Mouse (Mus musculus): Measurements from ENCODE around the gene Thsd4.

Gene Thsd4

GRCm38 (mm10) chr9:60456651-60457050 lies 65.2 kb downstream of the Thsd4 start:
- no peak for DNase-seq (ENCODE audit: low read depth, low spot score)

- no peak for DNase-seq (ENCODE audit: low read depth, low spot score)
Observed at GRCm38 (mm10) chr9:60454406-60455076, 67.3 kb downstream of the Thsd4 start.

GRCm38 (mm10) chr9:60449498-60449897 lies 72.3 kb downstream of the Thsd4 start:
- DNase-seq (ENCODE audit: low read depth, low spot score) = no peak

GRCm38 (mm10) chr9:60445821-60446220 lies 76.0 kb downstream of the Thsd4 start:
- DNase-seq (ENCODE audit: low read depth, low spot score) = no peak

GRCm38 (mm10) chr9:60441274-60441902 lies 80.5 kb downstream of the Thsd4 start:
- no peak for DNase-seq (ENCODE audit: low read depth, low spot score)

GRCm38 (mm10) chr9:60440506-60440905 lies 81.3 kb downstream of the Thsd4 start:
- no peak for DNase-seq (ENCODE audit: low read depth, low spot score)

GRCm38 (mm10) chr9:60436246-60436645 lies 85.6 kb downstream of the Thsd4 start:
- DNase-seq (ENCODE audit: low read depth, low spot score) = no peak

GRCm38 (mm10) chr9:60434093-60434492 lies 87.8 kb downstream of the Thsd4 start:
- no peak for DNase-seq (ENCODE audit: low read depth, low spot score)

GRCm38 (mm10) chr9:60431924-60432323 lies 89.9 kb downstream of the Thsd4 start:
- no peak for DNase-seq (ENCODE audit: low read depth, low spot score)

- DNase-seq (ENCODE audit: low read depth, low spot score) = no peak
Observed at GRCm38 (mm10) chr9:60430017-60430416, 91.8 kb downstream of the Thsd4 start.

- DNase-seq (ENCODE audit: low read depth, low spot score) = no peak
Observed at GRCm38 (mm10) chr9:60414076-60414755, 107.6 kb downstream of the Thsd4 start.

GRCm38 (mm10) chr9:60410872-60411635 lies 110.8 kb downstream of the Thsd4 start:
- DNase-seq (ENCODE audit: low read depth, low spot score) = no peak

GRCm38 (mm10) chr9:60407374-60407773 lies 114.5 kb downstream of the Thsd4 start:
- peak; percentile 14 for DNase-seq (ENCODE audit: low read depth, low spot score)

GRCm38 (mm10) chr9:60405777-60406176 lies 116.1 kb downstream of the Thsd4 start:
- no peak for DNase-seq (ENCODE audit: low read depth, low spot score)

GRCm38 (mm10) chr9:60402681-60403080 lies 119.2 kb downstream of the Thsd4 start:
- DNase-seq (ENCODE audit: low read depth, low spot score) = no peak

- DNase-seq (ENCODE audit: low read depth, low spot score) = no peak
Observed at GRCm38 (mm10) chr9:60400001-60400400, 121.8 kb downstream of the Thsd4 start.

GRCm38 (mm10) chr9:60398073-60398472 lies 123.8 kb downstream of the Thsd4 start:
- no peak for DNase-seq (ENCODE audit: low read depth, low spot score)

GRCm38 (mm10) chr9:60396096-60396495 lies 125.8 kb downstream of the Thsd4 start:
- no peak for DNase-seq (ENCODE audit: low read depth, low spot score)

- no peak for DNase-seq (ENCODE audit: low read depth, low spot score)
Observed at GRCm38 (mm10) chr9:60392916-60393315, 128.9 kb downstream of the Thsd4 start.

- no peak for DNase-seq (ENCODE audit: low read depth, low spot score)
Observed at GRCm38 (mm10) chr9:60384751-60385150, 137.1 kb downstream of the Thsd4 start.

- DNase-seq (ENCODE audit: low read depth, low spot score) = no peak
Observed at GRCm38 (mm10) chr9:60382941-60383340, 138.9 kb downstream of the Thsd4 start.

- no peak for DNase-seq (ENCODE audit: low read depth, low spot score)
Observed at GRCm38 (mm10) chr9:60382526-60382925, 139.3 kb downstream of the Thsd4 start.
